Mouse (Mus musculus) ES-Bruce4 (cell line): ENCODE measurements around the gene Ifit1.

ENCODE experiments used
- CTCF ChIP-seq: IDR thresholded peaks from one replicate; pipeline ENCODE4 v1.8.1; 2011; ENCODE audit warnings: low read depth, low read length
- POLR2A ChIP-seq: IDR thresholded peaks from one replicate; pipeline ENCODE4 v1.8.1; 2011; ENCODE audit warnings: low read length; ENCODE audit not compliant: insufficient read depth

DNA sequence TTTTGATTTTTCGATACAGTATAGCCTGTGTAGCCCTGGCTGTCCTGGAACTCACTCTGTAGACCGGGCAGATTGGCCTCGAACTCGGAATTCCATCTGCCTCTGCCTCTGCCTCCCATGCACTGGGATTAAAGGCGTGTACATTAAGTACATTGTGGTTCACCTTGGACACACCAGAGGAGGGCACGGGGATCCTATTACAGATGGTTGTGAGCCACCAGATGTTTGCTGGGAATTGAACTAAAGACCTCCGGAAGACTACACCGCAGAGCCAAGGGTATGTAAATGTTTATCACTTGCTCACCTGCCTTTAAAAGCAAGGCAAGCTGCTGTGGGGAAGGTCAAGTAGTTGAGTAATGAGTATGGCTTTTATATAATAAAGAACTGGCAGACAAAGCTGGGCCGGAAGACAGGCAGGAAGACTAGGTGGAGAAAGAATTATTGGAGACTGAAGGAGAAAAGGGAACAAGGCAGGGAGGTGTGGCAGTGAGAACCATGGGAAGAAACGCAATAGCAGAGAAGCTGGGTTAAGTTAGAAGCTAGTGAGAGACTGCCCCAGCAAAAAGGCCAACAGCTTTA is 14.6 kb downstream of the Ifit1 start:
- no peak for TF ChIP-seq CTCF
- TF ChIP-seq POLR2A: no peak
